Mouse (Mus musculus) heart, postnatal 0 days (tissue): Measurements from ENCODE around the gene Scyl1. TPM values are rescaled to one million over a fixed set of nuclear protein-coding genes. Genes with fewer than 3 reads are reported as not detected.

Experiments
- ATAC-seq: fragments of 200-750 bp; cut with Nextera tagmentation; 2 replicates; pipeline ENCODE4 v1.8.0; 2017; ENCODE audit warnings: low read depth, moderate number of reproducible peaks, moderate library complexity; ENCODE audit not compliant: insufficient read depth
- DNase-seq: peaks from one replicate; pipeline ENCODE4 v3.0.0-alpha.2; 2016; ENCODE audit warnings: low spot score
- H3K27ac ChIP-seq: fragments of 300-500 bp; sonication (generic); 2 replicates; pipeline ENCODE4 v1.5.1; 2014; ENCODE audit warnings: low read depth, mild to moderate bottlenecking
- H3K27me3 ChIP-seq: fragments of 300-500 bp; sonication (generic); 2 replicates; pipeline ENCODE4 v1.6.1; 2014; ENCODE audit warnings: low read length, mixed read lengths; ENCODE audit not compliant: control insufficient read depth, insufficient read depth
- H3K36me3 ChIP-seq: fragments of 300-500 bp; sonication (generic); replicated peaks from 2 replicates; pipeline ENCODE4 v1.6.1; 2014; ENCODE audit warnings: low read length, mixed read lengths; ENCODE audit not compliant: control insufficient read depth, insufficient read depth
- H3K4me1 ChIP-seq: fragments of 300-500 bp; sonication (generic); 2 replicates; pipeline ENCODE4 v1.6.1; 2014; ENCODE audit warnings: antibody characterized with exemption; ENCODE audit not compliant: control insufficient read depth, insufficient read depth
- H3K4me2 ChIP-seq: fragments of 300-500 bp; sonication (generic); 2 replicates; pipeline ENCODE4 v1.6.1; 2014; ENCODE audit warnings: low read depth, mild to moderate bottlenecking, low read length, moderate library complexity
- H3K4me3 ChIP-seq: fragments of 300-500 bp; sonication (generic); 2 replicates; pipeline ENCODE4 v1.5.1; 2014; ENCODE audit warnings: low read depth, low read length
- H3K9ac ChIP-seq: fragments of 300-500 bp; sonication (generic); replicated peaks from 2 replicates; pipeline ENCODE4 v1.6.1; 2014; ENCODE audit warnings: low read depth, low read length, mixed read lengths
- H3K9me3 ChIP-seq: fragments of 300-500 bp; sonication (generic); replicated peaks from 2 replicates; pipeline ENCODE4 v1.6.1; 2016; ENCODE audit warnings: low read length; ENCODE audit not compliant: control insufficient read depth
- CTCF ChIP-seq: IDR thresholded peaks from 2 replicates; pipeline ENCODE4 v1.5.1; 2016; ENCODE audit warnings: antibody characterized with exemption, control low read depth, low read depth
- EP300 ChIP-seq: IDR thresholded peaks from 2 replicates; pipeline ENCODE4 v1.6.1; 2016; ENCODE audit warnings: antibody characterized with exemption, low read depth
- WGBS: fragments of 180-500 bp; shearing (Covaris S2); extraction: QIAGEN DNeasy Blood & Tissue Kit; methylation state at CpG from one replicate; pipeline ENCODE4 v1.1.7; 2014; 5-methylcytosine and 5-hydroxymethylcytosine counted together
- polyA plus RNA-seq: library from polyadenylated mRNA; unstranded; fragments of >200 nt; fragmentation: Nextera tagmentation; extraction: Ambion mirVana; gene quantifications from 2 replicates; pipeline ENCODE4 v1.2.1, GENCODE M21; 2015
- total RNA-seq: library from RNA; depleted of rRNA; stranded (reverse); fragments of >200 nt; gene quantifications from 2 replicates; pipeline ENCODE4 v1.2.3, GENCODE M21; 2014; ENCODE audit warnings: low replicate concordance

Gene Scyl1
- total and polyA plus RNA-seq, 2 experiments from 2014 or later = 47.1 to 82.4 TPM

GRCm38 (mm10) chr19:5802011-5802786 is 31.0 kb upstream of the Scyl1 start:
- ATAC-seq = peak; percentile 30
- WGBS = under 1% methylated on average over 25 of the region's 25 CpGs
- peak overlapping the region; percentile 100 for H3K9ac ChIP-seq

GRCm38 (mm10) chr19:5801432-5801964 is 30.3 kb upstream of the Scyl1 start:
- peak overlapping the region; percentile 100 for H3K27ac ChIP-seq
- TF ChIP-seq CTCF (no peak), EP300 (peak; percentile 5; the same call in 1 of the 2 replicates)
- peaks cover 31% of the 10 kb centered on the region for H3K4me1 ChIP-seq
- no peaks in the 10 kb centered on the region for H3K9me3 ChIP-seq
- peaks cover 41% of the 10 kb centered on the region for H3K36me3 ChIP-seq
- H3K27me3 ChIP-seq = no peaks in the 10 kb centered on the region
- H3K4me3 ChIP-seq = peak overlapping the region; percentile 90
- ATAC-seq (no peak), DNase-seq (no peak)
- H3K9ac ChIP-seq = peak overlapping the region; percentile 100
- peak overlapping the region; percentile 71 for H3K4me2 ChIP-seq
- 0% methylated on average over 3 of the region's 3 CpGs for WGBS

More at GRCm38 (mm10) chr19:5802011-5802786, 31.0 kb upstream of the Scyl1 start:
- Histone ChIP-seq H3K4me1 (peaks cover 38% of the 10 kb centered on the region), H3K4me2 (peak overlapping the region; percentile 84), H3K27me3 (no peaks in the 10 kb centered on the region), H3K27ac (peak overlapping the region; percentile 100), H3K4me3 (peak overlapping the region; percentile 90), H3K9me3 (no peaks in the 10 kb centered on the region), H3K36me3 (peaks cover 34% of the 10 kb centered on the region)
- TF ChIP-seq EP300 = peak; percentile 97
- TF ChIP-seq CTCF = no peak
- DNase-seq = peak; percentile 95

- Histone ChIP-seq H3K4me3 (peak overlapping the region; percentile 90), H3K4me2 (peak overlapping the region; percentile 71), H3K9ac (peak overlapping the region; percentile 100), H3K27ac (peak overlapping the region; percentile 100), H3K36me3 (peaks cover 48% of the 10 kb centered on the region), H3K4me1 (peaks cover 24% of the 10 kb centered on the region), H3K9me3 (no peaks in the 10 kb centered on the region), H3K27me3 (no peaks in the 10 kb centered on the region)
- ATAC-seq (no peak), DNase-seq (peak; percentile 51)
- TF ChIP-seq EP300 = no peak
- no peak for TF ChIP-seq CTCF
- WGBS = under 1% methylated on average over 19 of the region's 19 CpGs
These were observed 29.6 kb upstream of the Scyl1 start for GRCm38 (mm10) chr19:5800632-5801431.

- peaks cover 19% of the 10 kb centered on the region for H3K4me1 ChIP-seq
- WGBS = 2% methylated on average over 2 of the region's 2 CpGs
- TF ChIP-seq EP300 (no peak), CTCF (no peak)
- no peaks in the 10 kb centered on the region for H3K9me3 ChIP-seq
- peak overlapping the region; percentile 100 for H3K27ac ChIP-seq
- peak overlapping the region; percentile 100 for H3K9ac ChIP-seq
- no peaks in the 10 kb centered on the region for H3K27me3 ChIP-seq
- peaks cover 53% of the 10 kb centered on the region for H3K36me3 ChIP-seq
- DNase-seq (peak; percentile 46), ATAC-seq (no peak)
- peak overlapping the region; percentile 90 for H3K4me3 ChIP-seq
- peak overlapping the region; percentile 71 for H3K4me2 ChIP-seq
These were observed 29.1 kb upstream of the Scyl1 start for GRCm38 (mm10) chr19:5800350-5800631.

- no peak for TF ChIP-seq CTCF
- no peak; the same call in 1 of the 2 replicates for TF ChIP-seq EP300
- Histone ChIP-seq H3K9ac (peak overlapping the region; percentile 100), H3K4me1 (peaks cover 14% of the 10 kb centered on the region), H3K27ac (peak overlapping the region; percentile 100), H3K4me2 (peak overlapping the region; percentile 71), H3K4me3 (peak overlapping the region; percentile 90), H3K9me3 (no peaks in the 10 kb centered on the region), H3K27me3 (no peaks in the 10 kb centered on the region), H3K36me3 (peaks cover 58% of the 10 kb centered on the region)
- 1% methylated on average over 10 of the region's 10 CpGs for WGBS
- DNase-seq (no peak), ATAC-seq (no peak)
These were observed 28.5 kb upstream of the Scyl1 start for GRCm38 (mm10) chr19:5799566-5800349.
